Mouse (Mus musculus) heart, postnatal 0 days (tissue): ENCODE measurements at regions not wholly inside any gene's neighbourhood (a gene's known extent, or its start where the extent isn't known, plus 50 kb on each side); places are given as distances from the start of the nearest gene placed in this dataset.

Experiments
- ATAC-seq: fragments of 200-750 bp; cut with Nextera tagmentation; 2 replicates; pipeline ENCODE4 v1.8.0; 2017; ENCODE audit warnings: low read depth, moderate number of reproducible peaks, moderate library complexity; ENCODE audit not compliant: insufficient read depth
- DNase-seq: peaks from one replicate; pipeline ENCODE4 v3.0.0-alpha.2; 2016; ENCODE audit warnings: low spot score
- H3K27ac ChIP-seq: fragments of 300-500 bp; sonication (generic); 2 replicates; pipeline ENCODE4 v1.5.1; 2014; ENCODE audit warnings: low read depth, mild to moderate bottlenecking
- H3K27me3 ChIP-seq: fragments of 300-500 bp; sonication (generic); 2 replicates; pipeline ENCODE4 v1.6.1; 2014; ENCODE audit warnings: low read length, mixed read lengths; ENCODE audit not compliant: control insufficient read depth, insufficient read depth
- H3K36me3 ChIP-seq: fragments of 300-500 bp; sonication (generic); replicated peaks from 2 replicates; pipeline ENCODE4 v1.6.1; 2014; ENCODE audit warnings: low read length, mixed read lengths; ENCODE audit not compliant: control insufficient read depth, insufficient read depth
- H3K4me1 ChIP-seq: fragments of 300-500 bp; sonication (generic); 2 replicates; pipeline ENCODE4 v1.6.1; 2014; ENCODE audit warnings: antibody characterized with exemption; ENCODE audit not compliant: control insufficient read depth, insufficient read depth
- H3K4me2 ChIP-seq: fragments of 300-500 bp; sonication (generic); 2 replicates; pipeline ENCODE4 v1.6.1; 2014; ENCODE audit warnings: low read depth, mild to moderate bottlenecking, low read length, moderate library complexity
- H3K4me3 ChIP-seq: fragments of 300-500 bp; sonication (generic); 2 replicates; pipeline ENCODE4 v1.5.1; 2014; ENCODE audit warnings: low read depth, low read length
- H3K9ac ChIP-seq: fragments of 300-500 bp; sonication (generic); replicated peaks from 2 replicates; pipeline ENCODE4 v1.6.1; 2014; ENCODE audit warnings: low read depth, low read length, mixed read lengths
- H3K9me3 ChIP-seq: fragments of 300-500 bp; sonication (generic); replicated peaks from 2 replicates; pipeline ENCODE4 v1.6.1; 2016; ENCODE audit warnings: low read length; ENCODE audit not compliant: control insufficient read depth
- CTCF ChIP-seq: IDR thresholded peaks from 2 replicates; pipeline ENCODE4 v1.5.1; 2016; ENCODE audit warnings: antibody characterized with exemption, control low read depth, low read depth
- EP300 ChIP-seq: IDR thresholded peaks from 2 replicates; pipeline ENCODE4 v1.6.1; 2016; ENCODE audit warnings: antibody characterized with exemption, low read depth
- WGBS: fragments of 180-500 bp; shearing (Covaris S2); extraction: QIAGEN DNeasy Blood & Tissue Kit; methylation state at CpG from one replicate; pipeline ENCODE4 v1.1.7; 2014; 5-methylcytosine and 5-hydroxymethylcytosine counted together

GRCm38 (mm10) chr8:33997676-33998075 lies 113.9 kb downstream of the Gm10131 start:
- Histone ChIP-seq H3K4me3 (no peak overlapping the region), H3K9ac (no peak overlapping the region), H3K9me3 (no peaks in the 10 kb centered on the region), H3K27me3 (no peaks in the 10 kb centered on the region), H3K36me3 (no peaks in the 10 kb centered on the region), H3K4me1 (peaks cover 29% of the 10 kb centered on the region), H3K4me2 (no peak overlapping the region), H3K27ac (peak overlapping the region; percentile 87)
- WGBS, result 26% methylated on average over 4 of the region's 4 CpGs
- ATAC-seq (peak; percentile 70), DNase-seq (peak; percentile 77)
- TF ChIP-seq CTCF (no peak), EP300 (no peak)

- H3K4me3 ChIP-seq, result no peak overlapping the region
- no peaks in the 10 kb centered on the region for H3K36me3 ChIP-seq
- peaks cover 43% of the 10 kb centered on the region for H3K4me1 ChIP-seq
- H3K27me3 ChIP-seq, result no peaks in the 10 kb centered on the region
- WGBS, result 7% methylated on average over 11 of the region's 11 CpGs
- DNase-seq, result peak; percentile 91
- TF ChIP-seq CTCF (no peak), EP300 (peak; percentile 97)
- ATAC-seq, result peak; percentile 92
- no peaks in the 10 kb centered on the region for H3K9me3 ChIP-seq
- H3K4me2 ChIP-seq, result no peak overlapping the region
- no peak overlapping the region for H3K9ac ChIP-seq
- peak overlapping the region; percentile 97 for H3K27ac ChIP-seq
Measured at GRCm38 (mm10) chr8:33992946-33993345, 118.6 kb downstream of the Gm10131 start.

- peak overlapping the region; percentile 97 for H3K27ac ChIP-seq
- no peak overlapping the region for H3K4me3 ChIP-seq
- peaks cover 48% of the 10 kb centered on the region for H3K4me1 ChIP-seq
- no peak for TF ChIP-seq CTCF
- no peak for TF ChIP-seq EP300
- DNase-seq (no peak), ATAC-seq (peak; percentile 12; the same call in 1 of the 2 replicates)
- H3K9ac ChIP-seq, result no peak overlapping the region
- no peak overlapping the region for H3K4me2 ChIP-seq
- no peaks in the 10 kb centered on the region for H3K27me3 ChIP-seq
- no peaks in the 10 kb centered on the region for H3K9me3 ChIP-seq
- no peaks in the 10 kb centered on the region for H3K36me3 ChIP-seq
- 59% methylated on average over 12 of the region's 12 CpGs for WGBS
Measured at GRCm38 (mm10) chr8:33991917-33992875, 119.3 kb downstream of the Gm10131 start.

DNA sequence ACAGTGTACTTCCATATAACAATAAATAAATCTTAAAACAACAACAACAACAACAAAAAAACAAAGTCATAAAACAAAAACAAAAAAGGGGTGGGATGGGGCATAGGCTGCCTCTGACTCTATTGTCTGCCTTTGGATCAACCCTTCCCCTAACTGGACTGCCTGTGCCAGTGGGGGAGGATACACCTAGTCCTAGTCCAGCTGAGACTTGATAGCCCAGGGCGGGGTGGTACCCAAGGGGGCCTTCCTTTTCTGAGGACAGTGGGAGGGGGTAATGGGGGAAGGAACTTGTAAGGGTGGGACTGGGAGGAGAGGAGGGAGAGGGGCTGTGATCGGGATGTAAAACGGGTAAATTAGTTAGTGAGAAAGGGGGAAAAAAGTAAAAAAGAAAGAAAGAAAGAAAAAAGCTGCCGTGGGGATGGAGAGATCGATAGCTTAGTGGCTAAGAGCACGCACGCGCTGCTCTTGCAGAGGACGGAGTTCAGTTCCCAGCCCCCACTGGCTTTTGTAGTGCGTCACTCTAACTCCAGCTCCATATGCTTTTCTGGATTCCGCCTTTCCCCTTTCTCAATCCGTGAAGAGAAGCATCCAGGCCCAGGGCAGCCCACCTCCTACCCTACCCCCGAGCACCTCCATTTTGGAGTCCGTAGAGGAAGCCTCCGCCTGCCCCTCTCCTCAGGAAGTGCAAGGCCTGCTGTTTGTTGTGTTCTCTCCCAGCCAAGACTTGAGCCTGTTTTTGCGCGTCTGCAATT lies 120.2 kb downstream of the Gm10131 start:
- Histone ChIP-seq H3K27ac (peak overlapping the region; percentile 97), H3K9me3 (no peaks in the 10 kb centered on the region), H3K4me3 (no peak overlapping the region), H3K4me1 (peaks cover 48% of the 10 kb centered on the region), H3K4me2 (no peak overlapping the region), H3K9ac (no peak overlapping the region), H3K27me3 (no peaks in the 10 kb centered on the region), H3K36me3 (no peaks in the 10 kb centered on the region)
- ATAC-seq, result no peak
- no peak for DNase-seq
- whole genome bisulfite sequencing, result 51% methylated on average over 17 of the region's 17 CpGs
- TF ChIP-seq EP300, result no peak
- TF ChIP-seq CTCF, result no peak

GRCm38 (mm10) chr8:33990039-33990438 lies 121.5 kb downstream of the Gm10131 start:
- H3K9me3 ChIP-seq, result no peaks in the 10 kb centered on the region
- WGBS, result 77% methylated on average over 9 of the region's 9 CpGs
- H3K9ac ChIP-seq, result no peak overlapping the region
- TF ChIP-seq EP300 (no peak), CTCF (no peak)
- H3K4me1 ChIP-seq, result peaks cover 41% of the 10 kb centered on the region
- no peak overlapping the region for H3K4me3 ChIP-seq
- no peaks in the 10 kb centered on the region for H3K36me3 ChIP-seq
- no peak overlapping the region for H3K27ac ChIP-seq
- no peaks in the 10 kb centered on the region for H3K27me3 ChIP-seq
- H3K4me2 ChIP-seq, result no peak overlapping the region
- DNase-seq (no peak), ATAC-seq (no peak)
